Mouse (Mus musculus) regulatory T cell (primary cell): ENCODE data around the gene Sema3b.

ENCODE experiments used
- in situ Hi-C: fragments of 300-600 bp; cut with MboI, MseI; formaldehyde crosslinking; loops from one replicate; pipeline ENCODE4 v1.15.1; 2025; ENCODE audit warnings: high pct_unique_total_duplicates

Sema3b gene

GRCm38 (mm10) chr9:107633091-107633660, 24.1 kb upstream of the Sema3b start:
- in situ Hi-C loops = no loop called here

DNA sequence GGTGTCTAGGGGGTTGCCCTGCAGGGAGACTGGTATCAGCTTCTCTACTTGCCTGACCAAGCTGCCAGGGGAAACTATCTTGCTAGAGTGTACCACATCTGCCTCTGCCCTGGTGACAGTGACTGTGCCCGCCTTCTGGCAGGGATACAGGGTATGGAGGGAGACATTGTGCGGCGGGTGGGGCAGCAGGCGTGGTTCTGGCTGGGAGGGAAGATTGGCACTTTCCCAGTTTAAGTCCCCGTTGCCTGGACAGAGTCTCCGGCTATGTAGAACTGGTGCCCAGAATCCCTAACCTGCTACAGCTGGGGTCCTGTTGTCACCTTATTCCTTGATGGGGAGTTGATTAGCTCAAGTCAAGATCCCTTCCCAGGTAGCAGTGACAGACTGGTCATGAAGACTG, 23.4 kb upstream of the Sema3b start:
- in situ Hi-C loops = no loop called here

- in situ Hi-C loops = no loop called here
These were observed 22.8 kb upstream of the Sema3b start for GRCm38 (mm10) chr9:107631861-107632260.

GRCm38 (mm10) chr9:107631311-107631826, 22.3 kb upstream of the Sema3b start:
- in situ Hi-C loops = no loop called here

- in situ Hi-C loops = no loop called here
These were observed 21.5 kb upstream of the Sema3b start for GRCm38 (mm10) chr9:107630576-107630975.

GRCm38 (mm10) chr9:107629901-107630425, 20.9 kb upstream of the Sema3b start:
- in situ Hi-C loops = no loop called here

DNA sequence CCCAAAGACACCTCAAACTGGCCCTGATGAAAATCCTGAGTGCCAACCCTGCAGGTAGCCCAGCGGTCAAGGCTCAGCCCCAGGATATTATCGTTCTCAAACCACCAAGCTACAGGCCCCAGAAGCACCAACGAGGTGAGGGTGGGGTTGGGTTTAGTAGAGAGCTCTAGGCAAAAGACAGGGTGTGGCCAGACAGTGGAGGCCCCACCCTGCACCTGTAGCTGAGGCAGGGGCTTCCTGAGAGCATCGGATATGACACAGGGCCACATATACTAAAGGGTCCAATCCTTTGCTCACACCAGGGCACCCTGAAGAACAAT, 20.3 kb upstream of the Sema3b start:
- in situ Hi-C loops = no loop called here

DNA sequence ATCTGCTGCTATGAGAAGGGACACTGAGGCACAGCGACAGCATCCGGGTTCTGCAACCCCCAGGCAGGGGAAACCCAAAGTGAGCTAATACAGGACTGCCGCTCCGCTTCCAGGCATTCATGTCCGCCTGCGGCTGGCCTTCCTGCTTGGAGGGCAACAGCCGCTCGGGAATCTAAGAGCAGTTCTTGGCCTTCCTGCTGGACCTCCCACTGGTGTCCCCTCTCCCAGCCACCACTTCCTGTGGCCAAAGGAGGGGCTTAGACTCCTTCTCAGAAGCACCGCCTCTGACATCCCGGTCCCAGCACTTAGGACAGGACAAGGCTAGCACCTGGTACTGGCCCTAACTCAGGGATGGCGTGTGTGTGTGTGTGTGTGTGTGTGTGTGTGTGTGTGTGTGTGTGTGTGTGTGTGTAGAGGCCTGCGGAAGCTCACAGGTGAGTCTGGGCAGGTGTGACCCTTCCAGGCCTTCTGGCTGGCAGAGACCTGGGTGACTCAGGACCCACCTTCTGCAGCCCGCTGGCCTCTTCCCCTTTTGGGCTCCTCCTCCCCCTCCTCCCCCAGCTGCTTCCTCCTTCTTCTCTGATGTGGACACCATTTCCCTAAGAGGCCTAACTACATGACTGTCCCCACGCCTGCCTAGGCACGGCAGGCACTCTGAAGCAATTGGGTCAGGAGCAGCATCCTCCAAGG, 19.8 kb upstream of the Sema3b start:
- in situ Hi-C loops = no loop called here

- in situ Hi-C loops = no loop called here
These were observed 18.6 kb upstream of the Sema3b start for GRCm38 (mm10) chr9:107627387-107628255.

- in situ Hi-C loops = no loop called here
These were observed 17.8 kb upstream of the Sema3b start for GRCm38 (mm10) chr9:107626844-107627277.

DNA sequence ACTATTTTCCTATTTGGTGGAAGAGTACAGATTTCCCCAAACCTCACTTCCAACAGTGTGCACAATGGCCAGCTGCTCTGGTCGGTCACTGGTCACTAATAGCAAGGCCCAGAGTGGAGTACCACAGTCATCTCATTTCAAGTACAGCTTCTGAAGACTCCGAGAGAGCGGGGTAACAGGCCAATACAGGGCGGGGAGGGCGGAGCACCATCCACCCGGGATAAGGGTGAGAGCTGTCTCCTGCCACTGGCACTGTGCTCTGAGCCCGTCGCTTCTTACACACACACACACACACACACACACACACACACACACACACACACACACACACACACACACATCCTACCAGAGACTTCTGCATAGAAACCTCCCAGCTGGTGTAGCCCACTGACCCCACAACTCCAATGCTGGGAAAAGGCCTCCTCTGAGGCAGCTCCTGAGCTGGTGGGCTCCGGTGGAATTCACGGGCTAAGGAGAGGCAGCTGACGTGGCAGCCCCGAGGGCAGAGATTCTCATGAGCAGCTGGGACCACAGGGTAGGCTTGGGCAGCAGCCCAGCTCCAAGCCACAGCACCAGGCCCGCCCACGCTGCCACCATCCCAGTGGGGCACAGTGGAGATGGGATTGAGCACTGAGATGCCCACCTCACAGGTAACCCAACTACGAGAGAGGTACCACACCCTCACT, 17.3 kb upstream of the Sema3b start:
- in situ Hi-C loops = no loop called here

DNA sequence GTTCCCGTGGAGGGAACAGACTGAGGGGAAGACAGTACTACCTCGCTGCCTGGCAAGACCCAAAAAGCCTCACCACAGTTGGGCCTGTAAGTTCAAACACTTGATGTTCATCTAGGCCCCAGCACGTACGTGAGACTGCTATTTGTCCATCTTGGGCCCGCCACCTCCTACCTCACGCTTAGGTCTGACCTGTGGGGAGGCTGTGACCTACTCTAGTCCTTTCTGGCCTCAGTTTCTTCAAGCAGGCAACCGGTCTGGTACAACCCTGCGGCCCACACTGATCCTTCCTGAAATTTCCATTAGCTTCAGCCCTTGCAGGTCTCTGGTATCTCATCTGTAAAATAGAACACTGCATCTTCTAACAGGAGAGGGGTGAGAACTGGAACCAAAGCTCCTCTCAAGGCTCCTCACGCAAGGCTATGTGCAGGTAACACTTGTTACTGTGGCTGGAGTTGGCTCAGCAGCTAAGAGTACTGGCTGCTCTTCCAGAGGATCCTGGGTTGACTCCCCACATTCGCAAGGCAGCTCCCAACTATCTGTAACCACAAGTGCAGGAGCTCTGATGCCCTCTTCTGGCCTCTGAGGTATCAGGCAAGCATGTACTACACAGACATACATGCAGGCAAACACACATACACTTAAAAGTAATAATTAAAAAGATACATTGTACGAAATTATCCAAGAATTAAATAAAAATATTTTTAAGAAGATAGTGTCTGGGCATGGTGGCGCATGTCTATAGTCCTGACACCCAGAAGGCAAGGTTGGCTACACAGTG, 16.5 kb upstream of the Sema3b start:
- in situ Hi-C loops = no loop called here

- in situ Hi-C loops = no loop called here
These were observed 15.9 kb upstream of the Sema3b start for GRCm38 (mm10) chr9:107624951-107625350.

DNA sequence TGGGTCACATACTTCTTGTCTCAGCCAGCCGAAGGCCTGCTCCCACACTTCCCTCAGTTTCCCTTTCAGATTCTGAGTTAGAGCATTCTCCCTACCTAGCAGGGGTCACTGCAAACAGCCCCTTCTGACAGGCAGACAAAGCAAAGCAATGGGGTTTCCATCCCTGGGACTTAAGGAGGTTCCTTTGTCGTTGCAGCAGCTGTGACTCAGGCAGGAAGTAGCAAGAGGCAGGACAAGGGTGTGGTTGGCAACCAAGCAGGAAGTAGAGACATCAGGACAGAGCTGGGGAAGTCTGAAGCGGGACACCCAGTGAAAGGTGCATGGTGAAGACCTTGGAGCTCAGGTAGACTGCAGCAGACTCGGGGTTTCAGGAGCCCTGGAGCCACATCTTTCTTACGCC, 15.5 kb upstream of the Sema3b start:
- in situ Hi-C loops = no loop called here

DNA sequence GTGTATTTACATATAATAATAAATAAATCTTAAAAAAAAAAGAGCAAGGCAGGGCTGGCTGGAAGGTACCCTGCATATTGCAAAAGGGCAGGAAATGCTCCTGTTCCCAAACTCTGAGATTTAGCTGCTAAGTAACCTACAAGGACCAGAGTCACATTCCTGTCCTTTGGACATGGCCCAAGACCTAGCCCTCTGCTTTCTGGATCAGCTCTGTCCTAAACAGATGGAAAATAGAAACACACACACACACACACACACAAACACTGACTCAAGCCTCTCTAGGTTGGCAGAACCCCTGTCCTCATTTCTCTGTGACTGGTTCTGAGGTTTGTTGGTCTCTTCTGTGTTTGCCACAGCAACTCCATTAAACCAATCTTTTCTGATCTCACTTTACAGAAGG, 11.9 kb upstream of the Sema3b start:
- in situ Hi-C loops = no loop called here

DNA sequence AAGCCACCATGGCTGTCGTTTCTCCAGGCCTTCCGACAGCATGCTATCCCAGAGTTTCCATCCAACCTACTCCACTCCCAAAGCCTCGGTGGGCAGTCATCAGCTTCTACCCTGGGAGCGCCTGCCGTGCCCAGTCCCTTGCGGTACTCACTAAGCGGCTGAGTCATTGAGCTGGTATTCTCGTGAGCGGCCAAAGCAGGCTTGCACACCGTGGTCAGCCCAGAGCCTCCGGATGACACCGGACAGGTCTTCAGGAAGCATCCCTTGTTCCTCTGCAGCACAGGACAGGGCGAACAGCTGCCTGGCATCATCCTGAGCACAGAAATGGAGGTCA, 10.5 kb upstream of the Sema3b start:
- in situ Hi-C loops = no loop called here

DNA sequence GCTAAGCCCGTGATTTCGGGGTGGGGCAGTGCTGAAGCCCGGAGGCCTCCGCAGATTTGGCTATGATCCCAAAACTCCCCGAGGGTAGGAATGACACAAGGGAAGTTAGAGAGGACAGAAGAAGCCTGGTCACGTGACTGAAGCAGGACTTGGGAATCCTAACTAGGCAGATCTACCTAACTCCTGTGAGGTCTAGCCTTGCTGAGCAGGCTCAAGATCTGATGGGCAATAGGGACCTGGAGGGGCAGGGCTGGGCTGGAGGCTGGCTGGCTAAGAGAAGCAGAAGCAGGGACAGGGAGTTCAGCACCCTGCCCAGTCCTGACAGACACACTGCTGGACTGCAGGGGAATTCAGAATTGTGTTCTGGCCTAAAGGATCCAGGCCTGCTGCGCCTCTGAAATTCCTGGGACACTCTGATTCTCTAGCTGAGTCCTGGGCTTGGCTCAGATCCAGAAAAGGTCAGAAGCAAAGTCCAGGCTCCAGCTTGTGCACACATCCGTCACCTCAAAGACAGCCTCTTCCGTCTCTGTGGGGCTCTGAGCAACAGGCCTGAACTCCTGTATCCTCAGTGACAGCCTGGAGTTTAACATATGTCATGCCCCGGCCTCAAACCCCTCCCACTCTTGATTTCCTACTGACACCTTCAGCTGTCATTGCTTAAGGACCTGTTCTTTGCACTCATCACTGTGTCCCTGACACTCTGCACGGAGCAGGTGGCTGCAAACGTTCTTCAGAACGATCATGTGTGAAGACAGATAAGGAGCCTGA, 9.9 kb upstream of the Sema3b start:
- in situ Hi-C loops = no loop called here

GRCm38 (mm10) chr9:107618098-107618497, 9.1 kb upstream of the Sema3b start:
- in situ Hi-C loops = no loop called here

DNA sequence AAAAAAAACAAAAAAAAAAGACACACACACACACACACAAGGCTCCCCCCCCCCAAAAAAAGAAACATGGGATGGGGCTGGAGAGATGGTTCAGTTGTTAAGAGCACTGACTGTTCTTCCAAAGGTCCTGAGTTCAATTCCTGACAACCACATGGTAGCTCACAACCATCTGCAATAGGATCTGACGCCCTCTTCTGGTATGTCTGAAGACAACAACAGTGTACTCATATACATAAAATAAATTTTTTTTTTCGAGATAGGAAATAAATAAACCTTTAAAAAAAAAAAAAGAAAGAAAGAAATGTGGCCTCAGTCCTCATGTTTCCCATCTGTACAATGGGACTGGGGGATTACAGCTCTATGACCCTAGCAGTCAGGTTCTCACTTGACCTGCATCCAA, 8.4 kb upstream of the Sema3b start:
- in situ Hi-C loops = no loop called here

DNA sequence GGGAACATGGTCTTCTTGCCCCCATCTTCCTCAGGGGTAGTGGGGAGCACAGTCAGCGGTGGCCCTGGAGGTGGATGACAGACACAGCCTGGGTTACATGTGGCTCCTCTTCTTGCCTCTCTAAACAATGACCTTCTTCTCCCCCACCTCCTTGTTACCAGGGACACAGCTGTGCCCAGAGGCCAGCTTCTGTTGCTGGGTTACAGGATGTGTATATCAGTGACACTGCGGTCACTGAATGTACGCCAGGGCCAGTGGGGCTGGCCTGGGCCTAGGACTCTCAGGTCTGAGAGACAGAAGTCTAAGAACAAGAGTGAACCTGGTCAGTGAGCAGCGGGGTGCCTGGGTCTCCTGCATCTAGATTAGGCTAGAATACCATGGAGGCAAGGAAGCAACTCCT, 6.0 kb upstream of the Sema3b start:
- in situ Hi-C loops = no loop called here
